Comparison of ENCODE assay signal across 8 mouse cellular contexts in genomic region chr9:115306202-115306601, GRCm38 (mm10). TPM values are rescaled to one million over a fixed set of nuclear protein-coding genes. Genes with fewer than 3 reads are reported as not detected.
DNase-seq lines count a peak whose midpoint lies in the region; ATAC-seq and TF ChIP-seq lines count a peak whose summit lies in the region.

No protein-coding gene starts in this region.

- WGBS in heart, embryonic 12.5 days: 6% methylated on average over 6 of the region's 6 CpGs
- WGBS in limb, embryonic 15.5 days: 13% methylated on average over 6 of the region's 6 CpGs
- 33% methylated on average over 6 of the region's 6 CpGs for WGBS in neural tube, embryonic 14.5 days

- no peak for DNase-seq in left cerebral cortex, adult 2 months (ENCODE audit: extremely low spot score in 1 of 2, low spot score in 2 of 2)
- no peak for DNase-seq in left cerebral cortex, postnatal 10 days (ENCODE audit: extremely low spot score in 1 of 2, low spot score in 2 of 2)
- DNase-seq in thymus, adult 18-20 months: no peak
- DNase-seq in adrenal gland, adult 8-10 months: no peak
- DNase-seq in natural killer cell, adult 2 months (ENCODE audit: low spot score in 2 of 2): no peak

- H3K9ac ChIP-seq in heart, embryonic 12.5 days: no peak overlapping the region
- no peak overlapping the region for H3K9ac ChIP-seq in limb, embryonic 15.5 days
- H3K9ac ChIP-seq in neural tube, embryonic 14.5 days (replicated peaks; ENCODE audit: low read depth, low read length): 0 out of 2 replicates have a peak overlapping the region, but pooled peaks have one; percentile 13

- intact Hi-C loops in left cerebral cortex, adult 2 months (cut with DNase I): loop anchor here (5.0 kb wide), 1 partner anchor 396 kb away; no protein-coding TSS in a partner anchor
- intact Hi-C loops in left cerebral cortex, postnatal 10 days (cut with DNase I): no loop called here

- H3K27ac ChIP-seq in left cerebral cortex, adult 2 months: no peak overlapping the region
- H3K27ac ChIP-seq in heart, embryonic 12.5 days (ENCODE audit: poor library complexity, severe bottlenecking): no peak overlapping the region; the same call in none of the 2 replicates
- H3K27ac ChIP-seq in limb, embryonic 15.5 days: no peak overlapping the region
- no peak overlapping the region for H3K27ac ChIP-seq in neural tube, embryonic 14.5 days (ENCODE audit: low read depth, low read length)

- ATAC-seq in heart, embryonic 12.5 days (ENCODE audit: insufficient number of reproducible peaks, low FRiP score): no peak
- no peak for ATAC-seq in limb, embryonic 15.5 days (ENCODE audit: insufficient number of reproducible peaks, low FRiP score, low TSS enrichment, low read depth)
- ATAC-seq in neural tube, embryonic 14.5 days (ENCODE audit: low read depth): no peak

- H3K36me3 ChIP-seq in heart, embryonic 12.5 days: no peaks in the 10 kb centered on the region
- 0 out of 2 replicates have a peak, but pooled peaks cover 5% of the 10 kb centered on the region for H3K36me3 ChIP-seq in limb, embryonic 15.5 days
- H3K36me3 ChIP-seq in neural tube, embryonic 14.5 days (ENCODE audit: control insufficient read depth, insufficient read depth, low read length): no peaks in the 10 kb centered on the region

- H3K4me1 ChIP-seq in heart, embryonic 12.5 days (replicated peaks): peaks cover 44% of the 10 kb centered on the region
- H3K4me1 ChIP-seq in limb, embryonic 15.5 days: peaks cover 31% of the 10 kb centered on the region
- peaks cover 35% of the 10 kb centered on the region for H3K4me1 ChIP-seq in neural tube, embryonic 14.5 days (ENCODE audit: control insufficient read depth, insufficient read depth, low read length)

- no peaks in the 10 kb centered on the region for H3K27me3 ChIP-seq in heart, embryonic 12.5 days (replicated peaks)
- no peaks in the 10 kb centered on the region for H3K27me3 ChIP-seq in limb, embryonic 15.5 days
- 0 out of 2 replicates have a peak, but pooled peaks cover 2% of the 10 kb centered on the region for H3K27me3 ChIP-seq in neural tube, embryonic 14.5 days (ENCODE audit: control insufficient read depth, insufficient read depth, low read length)

- H3K4me2 ChIP-seq in heart, embryonic 12.5 days: peak overlapping the region; percentile 70
- peak overlapping the region; percentile 51 for H3K4me2 ChIP-seq in limb, embryonic 15.5 days
- peak overlapping the region; percentile 66 for H3K4me2 ChIP-seq in neural tube, embryonic 14.5 days (ENCODE audit: low read depth, low read length)

- peak overlapping the region; percentile 96; the same call in 1 of the 2 replicates for H3K4me3 ChIP-seq in left cerebral cortex, adult 2 months
- peak overlapping the region; percentile 99 for H3K4me3 ChIP-seq in heart, embryonic 12.5 days
- H3K4me3 ChIP-seq in limb, embryonic 15.5 days: peak overlapping the region; percentile 97
- peak overlapping the region; percentile 96; the same call in 1 of the 2 replicates for H3K4me3 ChIP-seq in neural tube, embryonic 14.5 days (ENCODE audit: low read depth, low read length)

- no peak for TF ChIP-seq CTCF in left cerebral cortex, adult 2 months (IDR thresholded peaks at IDR 0.05)

- no peaks in the 10 kb centered on the region for H3K9me3 ChIP-seq in heart, embryonic 12.5 days (replicated peaks)
- no peaks in the 10 kb centered on the region for H3K9me3 ChIP-seq in limb, embryonic 15.5 days
- H3K9me3 ChIP-seq in neural tube, embryonic 14.5 days (ENCODE audit: control insufficient read depth, low read length): no peaks in the 10 kb centered on the region

RNA-seq across cellular contexts. Expression of gene Stt3b, which starts 4.0 kb away (rescaled TPM):
- 10 to 100 TPM; 87.7 to 92.9 TPM for total RNA-seq in left cerebral cortex, adult 2 months (2021)
- 100 to 1,000 TPM; 103 TPM for total RNA-seq in left cerebral cortex, postnatal 10 days (2021)
- 121 and 122 TPM in 2 replicates for polyA plus RNA-seq in heart, embryonic 12.5 days (2016; fragmentation: Nextera tagmentation; extraction: Ambion mirVana)
- 83.5 and 98.8 TPM in 2 replicates for polyA plus RNA-seq in limb, embryonic 15.5 days (2015; fragmentation: Nextera tagmentation; extraction: Ambion mirVana)
- polyA plus RNA-seq in neural tube, embryonic 14.5 days (2014; fragmentation: Nextera tagmentation; extraction: Ambion mirVana): 107 and 132 TPM in 2 replicates
- total RNA-seq in adrenal gland, adult 8-10 months (2022): 100 to 1,000 TPM; 119 to 143 (median 134) TPM
